Mouse (Mus musculus) bone marrow, adult 2 months (tissue): ENCODE results near the gene Gm21188.
"Not testable (repeated sequence)": the region's sequence is repeated elsewhere in the genome, so short reads cannot be mapped to it uniquely, and the experiment has no call there.

Experiments
- CTCF ChIP-seq: fragments of 200-500 bp; IDR thresholded peaks from 2 replicates; pipeline ENCODE4 v1.5.1; 2011; ENCODE audit warnings: low read length, control low read depth; ENCODE audit not compliant: control insufficient read depth, insufficient read depth
- POLR2A ChIP-seq: fragments of 200-500 bp; IDR thresholded peaks from 2 replicates; pipeline ENCODE4 v1.6.1; 2011; ENCODE audit warnings: low read depth, mild to moderate bottlenecking, control low read depth, low read length, borderline replicate concordance; ENCODE audit not compliant: control insufficient read depth

- not testable (repeated sequence) for TF ChIP-seq CTCF, POLR2A
These were observed 16.8 kb downstream of the Gm21188 start for GRCm38 (mm10) chr13:120035151-120035550.
